Mouse (Mus musculus): ENCODE measurements around the gene Ppp1r9b.

Gene Ppp1r9b

DNA sequence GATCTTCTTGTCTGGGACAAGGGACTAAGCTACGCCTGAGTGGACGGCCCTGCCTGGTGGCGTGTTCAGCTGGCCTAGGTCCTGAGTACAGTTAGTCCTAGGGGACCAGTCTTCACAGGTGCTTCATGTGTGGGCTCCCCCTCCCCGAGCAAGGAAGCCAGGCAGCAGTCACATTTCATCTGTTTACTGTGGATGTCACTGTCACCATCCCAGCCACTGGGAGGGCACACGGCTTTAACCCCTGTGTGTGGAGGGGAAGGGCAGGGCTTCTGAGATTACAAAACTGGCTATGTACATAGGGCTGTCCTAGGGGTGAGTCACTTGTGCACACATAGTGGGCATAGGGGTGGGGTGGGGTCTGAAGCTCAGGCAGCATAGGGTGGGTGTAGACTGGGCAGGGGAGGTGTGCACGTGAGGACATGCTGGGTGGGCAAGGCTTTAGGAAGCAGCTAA is 35.3 kb downstream of the Ppp1r9b start:
- peaks cover 30% of the 10 kb centered on the region for H3K4me1 ChIP-seq (replicated peaks; ENCODE audit: low read depth, low read length)
- peaks cover 41% of the 10 kb centered on the region for H3K27me3 ChIP-seq (ENCODE audit: insufficient read depth, low read length)
- no peak overlapping the region for H3K4me3 ChIP-seq (replicated peaks; ENCODE audit: low read length)
- H3K36me3 ChIP-seq (ENCODE audit: insufficient read depth, low read length) = no peaks in the 10 kb centered on the region
- no peak for TF ChIP-seq POU5F1 (IDR thresholded peaks at IDR 0.05; ENCODE audit: borderline replicate concordance, low read length)
- no peak for TF ChIP-seq NANOG (IDR thresholded peaks at IDR 0.05; ENCODE audit: borderline replicate concordance, low read length)
- no peak for TF ChIP-seq CTCF (conservative IDR thresholded peaks at IDR 0.05; ENCODE audit: low read length)
- 0 out of 2 replicates have a peak, but pooled peaks cover 5% of the 10 kb centered on the region for H3K9me3 ChIP-seq (ENCODE audit: low read length)

DNA sequence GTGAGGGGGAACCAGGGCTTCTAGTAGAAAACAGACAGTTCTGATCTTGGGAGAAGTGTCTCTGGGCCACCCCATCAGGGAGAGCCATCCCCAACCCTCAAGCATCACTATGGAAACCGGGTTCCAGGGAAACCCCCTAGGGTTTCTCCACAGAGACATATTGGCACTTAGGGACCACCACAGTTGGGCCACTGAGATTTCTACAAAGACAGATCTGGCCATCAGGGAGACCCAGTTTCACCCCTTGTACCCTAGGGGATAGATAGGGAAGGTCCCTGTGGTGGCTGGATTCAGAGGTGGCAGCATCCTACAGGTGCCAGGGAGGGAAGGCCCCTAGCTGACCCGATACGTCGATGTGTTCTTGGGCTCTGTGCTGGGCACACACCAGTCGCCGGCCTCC is 36.0 kb downstream of the Ppp1r9b start:
- peaks cover 35% of the 10 kb centered on the region for H3K4me1 ChIP-seq (replicated peaks; ENCODE audit: low read depth, low read length)
- H3K36me3 ChIP-seq (ENCODE audit: insufficient read depth, low read length) = no peaks in the 10 kb centered on the region
- no peak for TF ChIP-seq CTCF (conservative IDR thresholded peaks at IDR 0.05; ENCODE audit: low read length)
- TF ChIP-seq POU5F1 (IDR thresholded peaks at IDR 0.05; ENCODE audit: borderline replicate concordance, low read length) = no peak
- no peak for TF ChIP-seq NANOG (IDR thresholded peaks at IDR 0.05; ENCODE audit: borderline replicate concordance, low read length)
- H3K4me3 ChIP-seq (replicated peaks; ENCODE audit: low read length) = no peak overlapping the region
- 0 out of 2 replicates have a peak, but pooled peaks cover 5% of the 10 kb centered on the region for H3K9me3 ChIP-seq (ENCODE audit: low read length)
- H3K27me3 ChIP-seq (ENCODE audit: insufficient read depth, low read length) = peaks cover 34% of the 10 kb centered on the region

GRCm38 (mm10) chr11:95027850-95028470 is 37.1 kb downstream of the Ppp1r9b start:
- H3K9me3 ChIP-seq (ENCODE audit: low read length) = 0 out of 2 replicates have a peak, but pooled peaks cover 5% of the 10 kb centered on the region
- no peak overlapping the region for H3K4me3 ChIP-seq (replicated peaks; ENCODE audit: low read length)
- peaks cover 31% of the 10 kb centered on the region for H3K27me3 ChIP-seq (ENCODE audit: insufficient read depth, low read length)
- no peaks in the 10 kb centered on the region for H3K36me3 ChIP-seq (ENCODE audit: insufficient read depth, low read length)
- TF ChIP-seq NANOG (IDR thresholded peaks at IDR 0.05; ENCODE audit: borderline replicate concordance, low read length) (no peak), CTCF (conservative IDR thresholded peaks at IDR 0.05; ENCODE audit: low read length) (no peak), POU5F1 (IDR thresholded peaks at IDR 0.05; ENCODE audit: borderline replicate concordance, low read length) (no peak)
- peaks cover 41% of the 10 kb centered on the region for H3K4me1 ChIP-seq (replicated peaks; ENCODE audit: low read depth, low read length)

DNA sequence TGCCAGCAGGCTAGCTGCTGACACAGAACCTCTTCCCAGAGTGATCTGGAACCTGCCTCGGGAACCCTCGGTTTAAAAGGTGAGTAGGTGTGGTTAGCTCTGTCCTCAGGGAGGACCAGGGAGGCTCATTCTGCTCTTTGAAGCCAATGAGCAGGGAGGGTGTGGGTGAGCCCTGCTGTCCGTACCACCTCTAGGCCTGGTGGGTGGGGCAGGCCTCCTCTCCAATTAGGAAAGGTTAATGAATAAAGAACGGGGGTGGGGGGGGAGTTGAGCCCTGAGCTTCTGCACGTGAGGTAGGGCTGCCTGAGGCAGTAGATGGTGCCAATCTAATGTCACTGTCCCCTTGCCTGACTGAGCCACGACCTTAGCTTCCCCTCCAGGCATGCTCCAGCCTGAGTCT is 42.1 kb downstream of the Ppp1r9b start:
- Histone ChIP-seq H3K36me3 (ENCODE audit: insufficient read depth, low read length) (no peaks in the 10 kb centered on the region), H3K4me3 (replicated peaks; ENCODE audit: low read length) (peak overlapping the region; percentile 52; the same call in 1 of the 2 replicates), H3K9me3 (ENCODE audit: low read length) (0 out of 2 replicates have a peak, but pooled peaks cover 5% of the 10 kb centered on the region), H3K4me1 (replicated peaks; ENCODE audit: low read depth, low read length) (peaks cover 51% of the 10 kb centered on the region), H3K27me3 (ENCODE audit: insufficient read depth, low read length) (peaks cover 7% of the 10 kb centered on the region)
- no peak for TF ChIP-seq POU5F1 (IDR thresholded peaks at IDR 0.05; ENCODE audit: borderline replicate concordance, low read length)
- TF ChIP-seq NANOG (IDR thresholded peaks at IDR 0.05; ENCODE audit: borderline replicate concordance, low read length) = no peak
- no peak for TF ChIP-seq CTCF (conservative IDR thresholded peaks at IDR 0.05; ENCODE audit: low read length)

DNA sequence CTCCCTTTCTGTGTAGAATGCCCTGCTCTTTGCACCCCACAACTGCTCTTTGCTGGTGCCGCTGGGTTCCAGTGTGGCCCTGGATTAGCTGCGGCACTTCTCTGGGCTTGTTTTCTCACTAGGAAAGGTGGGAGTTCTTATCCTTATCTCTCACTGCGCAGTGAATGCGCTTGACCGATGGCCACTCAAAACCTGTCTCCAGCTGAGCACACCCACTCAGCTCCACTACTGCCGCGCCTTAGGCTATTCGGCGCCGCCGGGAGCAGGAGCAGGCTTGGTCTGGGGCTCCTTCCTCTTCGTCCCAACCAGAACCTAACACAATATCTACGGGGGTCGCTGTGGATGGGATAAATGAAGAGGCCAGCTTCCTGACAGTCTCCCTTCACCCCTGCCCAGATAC is 42.8 kb downstream of the Ppp1r9b start:
- peaks cover 7% of the 10 kb centered on the region for H3K27me3 ChIP-seq (ENCODE audit: insufficient read depth, low read length)
- TF ChIP-seq CTCF (conservative IDR thresholded peaks at IDR 0.05; ENCODE audit: low read length) = no peak
- no peak for TF ChIP-seq NANOG (IDR thresholded peaks at IDR 0.05; ENCODE audit: borderline replicate concordance, low read length)
- no peak for TF ChIP-seq POU5F1 (IDR thresholded peaks at IDR 0.05; ENCODE audit: borderline replicate concordance, low read length)

GRCm38 (mm10) chr11:95034902-95035301 is 44.1 kb downstream of the Ppp1r9b start:
- Histone ChIP-seq H3K36me3 (ENCODE audit: insufficient read depth, low read length) (0 out of 2 replicates have a peak, but pooled peaks cover 4% of the 10 kb centered on the region), H3K4me1 (replicated peaks; ENCODE audit: low read depth, low read length) (peaks cover 48% of the 10 kb centered on the region), H3K27me3 (ENCODE audit: insufficient read depth, low read length) (peaks cover 7% of the 10 kb centered on the region), H3K9me3 (ENCODE audit: low read length) (no peaks in the 10 kb centered on the region), H3K4me3 (replicated peaks; ENCODE audit: low read length) (peak overlapping the region; percentile 29; the same call in 1 of the 2 replicates)
- TF ChIP-seq NANOG (IDR thresholded peaks at IDR 0.05; ENCODE audit: borderline replicate concordance, low read length) (no peak), POU5F1 (IDR thresholded peaks at IDR 0.05; ENCODE audit: borderline replicate concordance, low read length) (no peak), CTCF (conservative IDR thresholded peaks at IDR 0.05; ENCODE audit: low read length) (no peak)

More for the DNA sequence above, 42.8 kb downstream of the Ppp1r9b start:
- H3K36me3 ChIP-seq (ENCODE audit: insufficient read depth, low read length) = no peaks in the 10 kb centered on the region
- H3K4me3 ChIP-seq (replicated peaks; ENCODE audit: low read length) = peak overlapping the region; percentile 52
- H3K4me1 ChIP-seq (replicated peaks; ENCODE audit: low read depth, low read length) = peaks cover 44% of the 10 kb centered on the region
- 0 out of 2 replicates have a peak, but pooled peaks cover 5% of the 10 kb centered on the region for H3K9me3 ChIP-seq (ENCODE audit: low read length)

GRCm38 (mm10) chr11:95036521-95036920 is 45.7 kb downstream of the Ppp1r9b start:
- Histone ChIP-seq H3K36me3 (ENCODE audit: insufficient read depth, low read length) (0 out of 2 replicates have a peak, but pooled peaks cover 4% of the 10 kb centered on the region), H3K9me3 (ENCODE audit: low read length) (no peaks in the 10 kb centered on the region), H3K4me3 (replicated peaks; ENCODE audit: low read length) (no peak overlapping the region), H3K27me3 (ENCODE audit: insufficient read depth, low read length) (peaks cover 12% of the 10 kb centered on the region), H3K4me1 (replicated peaks; ENCODE audit: low read depth, low read length) (peaks cover 59% of the 10 kb centered on the region)
- TF ChIP-seq NANOG (IDR thresholded peaks at IDR 0.05; ENCODE audit: borderline replicate concordance, low read length) (no peak), POU5F1 (IDR thresholded peaks at IDR 0.05; ENCODE audit: borderline replicate concordance, low read length) (no peak), CTCF (conservative IDR thresholded peaks at IDR 0.05; ENCODE audit: low read length) (no peak)

DNA sequence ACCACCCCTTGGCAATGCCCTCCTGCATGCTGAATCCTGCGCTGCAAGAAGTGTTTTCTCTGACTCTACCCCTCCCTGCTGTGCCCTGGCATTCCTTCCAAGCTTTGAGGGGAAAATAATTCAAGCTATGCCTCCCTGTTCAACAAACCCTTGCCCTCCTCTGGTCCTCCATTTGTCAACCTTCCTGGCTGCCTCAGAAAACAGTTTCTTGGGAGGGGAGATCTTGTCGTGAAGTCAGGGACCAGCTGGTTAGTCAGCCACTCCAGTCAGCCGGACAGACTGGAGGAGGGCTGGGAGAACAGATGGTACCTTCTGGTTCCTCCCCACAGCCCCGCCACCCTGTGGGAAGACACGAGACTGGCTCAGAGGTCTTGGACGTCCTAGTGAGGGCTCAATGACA is 46.5 kb downstream of the Ppp1r9b start:
- Histone ChIP-seq H3K36me3 (ENCODE audit: insufficient read depth, low read length) (0 out of 2 replicates have a peak, but pooled peaks cover 4% of the 10 kb centered on the region), H3K4me3 (replicated peaks; ENCODE audit: low read length) (no peak overlapping the region), H3K4me1 (replicated peaks; ENCODE audit: low read depth, low read length) (peaks cover 60% of the 10 kb centered on the region), H3K27me3 (ENCODE audit: insufficient read depth, low read length) (peaks cover 12% of the 10 kb centered on the region), H3K9me3 (ENCODE audit: low read length) (no peaks in the 10 kb centered on the region)
- TF ChIP-seq POU5F1 (IDR thresholded peaks at IDR 0.05; ENCODE audit: borderline replicate concordance, low read length) (no peak), NANOG (IDR thresholded peaks at IDR 0.05; ENCODE audit: borderline replicate concordance, low read length) (no peak), CTCF (conservative IDR thresholded peaks at IDR 0.05; ENCODE audit: low read length) (no peak)

All from E14TG2a.4 (cell line).